Mouse (Mus musculus): Measurements from ENCODE around the gene Hivep3. TPM values are rescaled to one million over a fixed set of nuclear protein-coding genes. Genes with fewer than 3 reads are reported as not detected.

The Hivep3 gene
- polyA plus RNA-seq, 1 experiment: 29.4 TPM

GRCm38 (mm10) chr4:120149142-120149524 lies 415.5 kb downstream of the Hivep3 start:
- DNase-seq (ENCODE audit: low spot score): no peak

- DNase-seq (ENCODE audit: low spot score): no peak
Observed at GRCm38 (mm10) chr4:120150345-120150920, 416.8 kb downstream of the Hivep3 start.

GRCm38 (mm10) chr4:120151906-120152305 lies 418.3 kb downstream of the Hivep3 start:
- no peak for DNase-seq (ENCODE audit: low spot score)

- no peak for DNase-seq (ENCODE audit: low spot score)
Observed at GRCm38 (mm10) chr4:120152648-120153047, 419.1 kb downstream of the Hivep3 start.

- DNase-seq (ENCODE audit: low spot score): no peak
Observed at GRCm38 (mm10) chr4:120153736-120154135, 420.2 kb downstream of the Hivep3 start.

- no peak for DNase-seq (ENCODE audit: low spot score)
Observed at GRCm38 (mm10) chr4:120158714-120159310, 425.2 kb downstream of the Hivep3 start.

- DNase-seq (ENCODE audit: low spot score): peak; percentile 76
Observed at GRCm38 (mm10) chr4:120161166-120161949, 427.8 kb downstream of the Hivep3 start, which contains the start of gene Edn2. Gene Edn2, plus strand, starts transcription at chr4:120161206.

GRCm38 (mm10) chr4:120162586-120162985 lies 429.0 kb downstream of the Hivep3 start:
- no peak for DNase-seq (ENCODE audit: low spot score)

- no peak for DNase-seq (ENCODE audit: low spot score)
Observed at GRCm38 (mm10) chr4:120163242-120163641, 429.7 kb downstream of the Hivep3 start.

- DNase-seq (ENCODE audit: low spot score): no peak
Observed at GRCm38 (mm10) chr4:120164316-120164715, 430.7 kb downstream of the Hivep3 start.

GRCm38 (mm10) chr4:120167778-120168177 lies 434.2 kb downstream of the Hivep3 start:
- no peak for DNase-seq (ENCODE audit: low spot score)

GRCm38 (mm10) chr4:120168346-120168745 lies 434.8 kb downstream of the Hivep3 start:
- no peak for DNase-seq (ENCODE audit: low spot score)

GRCm38 (mm10) chr4:120170387-120170936 lies 436.9 kb downstream of the Hivep3 start:
- DNase-seq (ENCODE audit: low spot score): no peak

- no peak for DNase-seq (ENCODE audit: low spot score)
Observed at GRCm38 (mm10) chr4:120172050-120172684, 438.6 kb downstream of the Hivep3 start.

GRCm38 (mm10) chr4:120179123-120179522 lies 445.5 kb downstream of the Hivep3 start:
- no peak for DNase-seq (ENCODE audit: low spot score)

GRCm38 (mm10) chr4:120180535-120180934 lies 447.0 kb downstream of the Hivep3 start:
- no peak for DNase-seq (ENCODE audit: low spot score)

- no peak for DNase-seq (ENCODE audit: low spot score)
Observed at GRCm38 (mm10) chr4:120184374-120184991, 450.9 kb downstream of the Hivep3 start.

GRCm38 (mm10) chr4:120186441-120186840 lies 452.9 kb downstream of the Hivep3 start:
- DNase-seq (ENCODE audit: low spot score): no peak

GRCm38 (mm10) chr4:120186934-120187333 lies 453.4 kb downstream of the Hivep3 start:
- no peak for DNase-seq (ENCODE audit: low spot score)

All from urinary bladder, adult 2 months (tissue).